Comparison of ENCODE assay signal across 22 mouse cellular contexts in genomic region chr12:84304554-84304953, GRCm38 (mm10).
"Had no signal": no experiment of that assay in that cellular context is flagged by ENCODE, and none has a peak within 500 bp of the region (broad histone marks: within the 10 kb centered on the region; RNA-seq: fewer than 3 reads in every experiment).

No protein-coding gene starts in this region.

- H3K27me3 ChIP-seq: heart, embryonic 12.5 days; hindbrain, embryonic 13.5 days; hindbrain, embryonic 15.5 days; limb, embryonic 12.5 days had no signal

- DNase-seq: gastrocnemius, adult 2 months; gastrocnemius, postnatal 10 days; gastrocnemius, postnatal 25 days; heart, adult 18-20 months; heart, postnatal 10 days; heart, postnatal 36 days; kidney, adult 18-20 months; kidney, adult 8-10 months; kidney, postnatal 10 days; kidney, postnatal 25 days; kidney, postnatal 4 days had no signal

- H3K4me2 ChIP-seq: heart, embryonic 12.5 days; hindbrain, embryonic 13.5 days; hindbrain, embryonic 15.5 days; limb, embryonic 12.5 days; liver, embryonic 11.5 days had no signal

- H3K4me1 ChIP-seq: heart, embryonic 10.5 days; heart, embryonic 12.5 days; hindbrain, embryonic 13.5 days; hindbrain, embryonic 15.5 days; limb, embryonic 10.5 days; limb, embryonic 12.5 days had no signal

- H3K9me3 ChIP-seq: heart, embryonic 10.5 days; heart, embryonic 12.5 days; hindbrain, embryonic 13.5 days; hindbrain, embryonic 15.5 days; limb, embryonic 10.5 days; limb, embryonic 12.5 days had no signal

- ATAC-seq: hindbrain, postnatal 0 days had no signal

- H3K27ac ChIP-seq: gastrocnemius, adult 2 months; heart, embryonic 10.5 days; hindbrain, embryonic 13.5 days; hindbrain, embryonic 15.5 days; hindbrain, postnatal 0 days; layer of hippocampus, adult 2 months; left cerebral cortex, adult 2 months; limb, embryonic 10.5 days; limb, embryonic 12.5 days; liver, embryonic 14.5 days had no signal

- H3K4me3 ChIP-seq: gastrocnemius, adult 2 months; heart, embryonic 10.5 days; heart, embryonic 12.5 days; hindbrain, embryonic 13.5 days; hindbrain, embryonic 15.5 days; layer of hippocampus, adult 2 months; left cerebral cortex, adult 2 months; limb, embryonic 10.5 days; limb, embryonic 12.5 days had no signal

- H3K9ac ChIP-seq: heart, embryonic 12.5 days; hindbrain, embryonic 13.5 days; hindbrain, embryonic 15.5 days; limb, embryonic 12.5 days; liver, embryonic 14.5 days had no signal
